Mouse (Mus musculus): ENCODE results near the gene Crb2. TPM values are rescaled to one million over a fixed set of nuclear protein-coding genes. Genes with fewer than 3 reads are reported as not detected.

Crb2 gene
- total RNA-seq, 1 experiment: 1.7 TPM

DNA sequence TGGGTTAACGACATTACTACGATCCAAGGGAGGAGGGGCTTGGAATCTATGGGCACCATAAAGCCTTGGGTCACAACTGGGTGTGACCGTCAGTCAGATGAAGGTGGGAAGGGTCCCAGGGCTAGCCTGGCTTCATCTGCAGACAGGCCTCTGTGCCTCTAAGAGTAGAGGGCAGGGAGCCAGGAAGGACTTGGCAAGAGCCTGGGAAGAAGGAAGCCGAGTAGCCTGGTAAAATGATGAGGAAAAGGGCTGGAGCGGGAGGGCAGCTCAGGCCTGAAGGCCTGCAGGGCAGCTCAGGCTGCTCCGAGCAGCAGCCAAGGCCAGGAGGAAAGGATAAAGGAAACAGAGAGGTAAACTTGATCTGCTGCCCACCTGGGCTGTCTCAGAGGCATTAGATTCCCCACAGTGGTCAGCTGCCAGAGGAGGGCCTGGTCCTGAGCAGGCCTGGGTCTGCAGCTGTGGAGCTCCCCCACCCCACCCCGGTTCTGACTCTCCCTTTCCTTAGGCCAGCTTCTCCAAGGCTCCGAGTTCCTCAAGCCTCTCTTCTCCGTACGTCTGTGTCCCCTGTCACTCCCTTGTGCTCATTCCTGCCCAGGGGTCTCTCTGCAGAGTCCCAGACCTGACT lies 27.5 kb upstream of the Crb2 start:
- Histone ChIP-seq H3K9ac (ENCODE audit: insufficient read depth, low read depth, low read length, poor library complexity, severe bottlenecking) (no peak overlapping the region), H3K9me3 (ENCODE audit: control insufficient read depth, insufficient read depth, low read depth, low read length) (no peaks in the 10 kb centered on the region), H3K27ac (ENCODE audit: insufficient read depth, low read depth, low read length, poor library complexity, severe bottlenecking) (no peak overlapping the region), H3K4me3 (ENCODE audit: insufficient read depth in 1 of 2, low read depth in 1 of 2, low read length in 2 of 2, poor library complexity in 1 of 2, severe bottlenecking in 1 of 2) (no peak overlapping the region), H3K4me1 (ENCODE audit: control insufficient read depth in 2 of 2, insufficient read depth in 2 of 2, low read length in 2 of 2, poor library complexity in 1 of 2) (peaks cover 0 to 3% of the 10 kb centered on the region in 2 experiments; a peak in 1 of 4 replicates), H3K36me3 (ENCODE audit: control insufficient read depth, insufficient read depth, low read length, poor library complexity, severe bottlenecking) (no peaks in the 10 kb centered on the region)
- no peak for TF ChIP-seq ZNF384 (IDR thresholded peaks at IDR 0.05; ENCODE audit: low read depth, low read length)
- no peak for TF ChIP-seq ZC3H11A (IDR thresholded peaks at IDR 0.05; ENCODE audit: borderline replicate concordance, low read depth, low read length)
- TF ChIP-seq HCFC1 (IDR thresholded peaks at IDR 0.05; ENCODE audit: borderline replicate concordance, insufficient read depth, low read length): no peak
- no peak for TF ChIP-seq CHD2 (IDR thresholded peaks at IDR 0.05; ENCODE audit: low read depth, low read length)
- TF ChIP-seq MAFK (IDR thresholded peaks at IDR 0.05; ENCODE audit: insufficient read depth, low read depth, low read length): no peak
- no peak for DNase-seq (ENCODE audit: low read depth, low spot score)
- in situ Hi-C loops (cut with MboI; ENCODE audit: low sequenced_read_pairs in 2 of 2, unreplicated experiment in 2 of 2): no loop called here

- Histone ChIP-seq H3K27ac (ENCODE audit: insufficient read depth, low read depth, low read length, poor library complexity, severe bottlenecking) (no peak overlapping the region), H3K9me3 (ENCODE audit: control insufficient read depth, insufficient read depth, low read depth, low read length) (no peaks in the 10 kb centered on the region), H3K36me3 (ENCODE audit: control insufficient read depth, insufficient read depth, low read length, poor library complexity, severe bottlenecking) (no peaks in the 10 kb centered on the region), H3K9ac (ENCODE audit: insufficient read depth, low read depth, low read length, poor library complexity, severe bottlenecking) (no peak overlapping the region), H3K4me1 (ENCODE audit: control insufficient read depth in 2 of 2, insufficient read depth in 2 of 2, low read length in 2 of 2, poor library complexity in 1 of 2) (peaks cover 0 to 3% of the 10 kb centered on the region in 2 experiments; a peak in 1 of 4 replicates), H3K4me3 (ENCODE audit: insufficient read depth in 1 of 2, low read depth in 1 of 2, low read length in 2 of 2, poor library complexity in 1 of 2, severe bottlenecking in 1 of 2) (no peak overlapping the region)
- TF ChIP-seq CHD2 (IDR thresholded peaks at IDR 0.05; ENCODE audit: low read depth, low read length) (no peak), ZNF384 (IDR thresholded peaks at IDR 0.05; ENCODE audit: low read depth, low read length) (no peak), ZC3H11A (IDR thresholded peaks at IDR 0.05; ENCODE audit: borderline replicate concordance, low read depth, low read length) (no peak), HCFC1 (IDR thresholded peaks at IDR 0.05; ENCODE audit: borderline replicate concordance, insufficient read depth, low read length) (no peak), MAFK (IDR thresholded peaks at IDR 0.05; ENCODE audit: insufficient read depth, low read depth, low read length) (no peak)
- no peak for DNase-seq (ENCODE audit: low read depth, low spot score)
- in situ Hi-C loops (cut with MboI; ENCODE audit: low sequenced_read_pairs in 2 of 2, unreplicated experiment in 2 of 2): no loop called here
Measured at GRCm38 (mm10) chr2:37749323-37749722, 26.7 kb upstream of the Crb2 start.

DNA sequence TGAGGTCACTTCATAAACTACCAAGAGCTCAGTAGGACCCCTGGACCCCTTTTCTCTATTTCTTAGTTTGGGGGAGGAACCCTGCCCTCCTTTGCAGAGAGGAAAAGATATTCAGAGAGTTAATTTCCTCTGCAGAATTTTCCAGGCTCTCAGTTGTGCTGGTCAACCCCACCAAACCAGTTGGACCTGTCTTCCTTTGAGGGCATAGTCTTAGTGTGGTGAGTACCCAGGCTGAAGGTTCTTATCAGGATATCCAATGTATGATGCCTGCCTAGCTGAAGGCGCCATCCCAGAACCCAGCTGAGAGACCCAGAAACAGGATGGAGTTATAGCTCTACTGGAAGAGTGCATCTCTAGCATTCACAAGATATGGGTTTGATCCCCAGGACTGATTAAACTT lies 24.9 kb upstream of the Crb2 start:
- peaks cover 3 to 12% of the 10 kb centered on the region in 2 experiments; a peak in 1 of 4 replicates for H3K4me1 ChIP-seq (ENCODE audit: control insufficient read depth in 2 of 2, insufficient read depth in 2 of 2, low read length in 2 of 2, poor library complexity in 1 of 2)
- no peak overlapping the region for H3K4me3 ChIP-seq (ENCODE audit: insufficient read depth in 1 of 2, low read depth in 1 of 2, low read length in 2 of 2, poor library complexity in 1 of 2, severe bottlenecking in 1 of 2)
- no peak overlapping the region for H3K9ac ChIP-seq (ENCODE audit: insufficient read depth, low read depth, low read length, poor library complexity, severe bottlenecking)
- in situ Hi-C loops (cut with MboI; ENCODE audit: low sequenced_read_pairs in 2 of 2, unreplicated experiment in 2 of 2): no loop called here
- no peaks in the 10 kb centered on the region for H3K36me3 ChIP-seq (ENCODE audit: control insufficient read depth, insufficient read depth, low read length, poor library complexity, severe bottlenecking)
- H3K27ac ChIP-seq (ENCODE audit: insufficient read depth, low read depth, low read length, poor library complexity, severe bottlenecking): no peak overlapping the region
- no peak for DNase-seq (ENCODE audit: low read depth, low spot score)
- no peaks in the 10 kb centered on the region for H3K9me3 ChIP-seq (ENCODE audit: control insufficient read depth, insufficient read depth, low read depth, low read length)
- TF ChIP-seq CHD2 (IDR thresholded peaks at IDR 0.05; ENCODE audit: low read depth, low read length) (no peak), ZC3H11A (IDR thresholded peaks at IDR 0.05; ENCODE audit: borderline replicate concordance, low read depth, low read length) (no peak), HCFC1 (IDR thresholded peaks at IDR 0.05; ENCODE audit: borderline replicate concordance, insufficient read depth, low read length) (no peak), ZNF384 (IDR thresholded peaks at IDR 0.05; ENCODE audit: low read depth, low read length) (no peak), MAFK (IDR thresholded peaks at IDR 0.05; ENCODE audit: insufficient read depth, low read depth, low read length) (no peak)

DNA sequence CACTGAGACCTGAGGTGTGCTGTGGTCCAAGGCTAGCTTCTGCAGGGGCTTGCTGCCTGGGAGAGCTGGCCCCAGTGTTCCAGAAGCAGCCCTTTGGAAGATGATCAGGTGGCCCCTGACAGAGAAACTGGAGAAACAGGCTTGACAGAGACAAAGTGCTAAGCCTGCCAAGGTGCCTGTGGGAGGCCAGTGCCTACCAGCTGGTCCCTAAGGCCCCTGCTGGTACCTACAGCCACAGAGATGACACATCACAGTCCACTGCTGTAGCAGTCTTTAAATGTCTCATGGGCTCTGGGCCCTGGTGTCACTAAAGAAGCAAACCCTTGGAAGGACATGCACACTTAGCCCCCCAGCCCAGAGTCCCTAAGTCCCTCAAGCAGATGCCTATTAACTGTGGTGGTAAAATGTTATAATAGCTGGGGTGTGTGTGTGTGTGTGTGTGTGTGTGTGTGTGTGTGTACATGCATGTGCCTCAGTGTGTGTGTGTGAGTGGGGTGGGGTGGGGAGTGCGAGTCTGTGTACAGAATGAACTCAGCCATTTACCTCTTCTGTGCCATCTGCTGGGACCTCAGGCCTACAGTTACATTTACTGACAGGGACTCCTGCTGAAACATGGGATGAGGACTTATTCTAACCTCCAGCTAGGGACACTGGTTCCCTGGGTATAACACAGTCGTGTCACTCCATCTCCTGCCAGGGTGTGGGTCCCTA lies 19.7 kb upstream of the Crb2 start:
- no peak overlapping the region for H3K27ac ChIP-seq (ENCODE audit: insufficient read depth, low read depth, low read length, poor library complexity, severe bottlenecking)
- DNase-seq (ENCODE audit: low read depth, low spot score): no peak
- H3K9me3 ChIP-seq (ENCODE audit: control insufficient read depth, insufficient read depth, low read depth, low read length): no peaks in the 10 kb centered on the region
- in situ Hi-C loops (cut with MboI; ENCODE audit: low sequenced_read_pairs in 2 of 2, unreplicated experiment in 2 of 2): no loop called here
- H3K9ac ChIP-seq (ENCODE audit: insufficient read depth, low read depth, low read length, poor library complexity, severe bottlenecking): no peak overlapping the region
- H3K4me3 ChIP-seq (ENCODE audit: insufficient read depth in 1 of 2, low read depth in 1 of 2, low read length in 2 of 2, poor library complexity in 1 of 2, severe bottlenecking in 1 of 2): no peak overlapping the region
- peaks cover 5 to 36% of the 10 kb centered on the region in 2 experiments; a peak in 3 of 4 replicates for H3K4me1 ChIP-seq (ENCODE audit: control insufficient read depth in 2 of 2, insufficient read depth in 2 of 2, low read length in 2 of 2, poor library complexity in 1 of 2)
- no peaks in the 10 kb centered on the region for H3K36me3 ChIP-seq (ENCODE audit: control insufficient read depth, insufficient read depth, low read length, poor library complexity, severe bottlenecking)
- TF ChIP-seq ZNF384 (IDR thresholded peaks at IDR 0.05; ENCODE audit: low read depth, low read length): no peak
- no peak for TF ChIP-seq CHD2 (IDR thresholded peaks at IDR 0.05; ENCODE audit: low read depth, low read length)
- no peak for TF ChIP-seq ZC3H11A (IDR thresholded peaks at IDR 0.05; ENCODE audit: borderline replicate concordance, low read depth, low read length)
- no peak for TF ChIP-seq MAFK (IDR thresholded peaks at IDR 0.05; ENCODE audit: insufficient read depth, low read depth, low read length)
- TF ChIP-seq HCFC1 (IDR thresholded peaks at IDR 0.05; ENCODE audit: borderline replicate concordance, insufficient read depth, low read length): no peak
